ENCODE assay signal across 10 mouse cellular contexts in genomic region chr5:142982046-142982801, GRCm38 (mm10). TPM values are rescaled to one million over a fixed set of nuclear protein-coding genes. Genes with fewer than 3 reads are reported as not detected.
DNase-seq lines count a peak whose midpoint lies in the region; ATAC-seq and TF ChIP-seq lines count a peak whose summit lies in the region.
"Had no signal": no experiment of that assay in that cellular context is flagged by ENCODE, and none has a peak within 500 bp of the region (broad histone marks: within the 10 kb centered on the region; RNA-seq: fewer than 3 reads in every experiment).

No protein-coding gene starts in this region.

- no peaks in the 10 kb centered on the region for H3K9me3 ChIP-seq in intestine, embryonic 14.5 days (ENCODE audit: control insufficient read depth, low read length)
- H3K9me3 ChIP-seq in intestine, postnatal 0 days (ENCODE audit: control insufficient read depth) = no peaks in the 10 kb centered on the region
- 0 out of 2 replicates have a peak, but pooled peaks cover under 1% of the 10 kb centered on the region for H3K9me3 ChIP-seq in heart, embryonic 12.5 days (replicated peaks)
- H3K9me3 ChIP-seq in kidney, embryonic 15.5 days (replicated peaks) = no peaks in the 10 kb centered on the region
- no peaks in the 10 kb centered on the region for H3K9me3 ChIP-seq in midbrain, postnatal 0 days (ENCODE audit: low read length)
- H3K9me3 ChIP-seq in midbrain, embryonic 15.5 days = no peaks in the 10 kb centered on the region

- no peak overlapping the region for H3K9ac ChIP-seq in intestine, embryonic 14.5 days (ENCODE audit: low read length)
- H3K9ac ChIP-seq in intestine, postnatal 0 days (ENCODE audit: low read depth, low read length) = no peak overlapping the region
- H3K9ac ChIP-seq in heart, embryonic 12.5 days = no peak overlapping the region
- H3K9ac ChIP-seq in kidney, embryonic 15.5 days = no peak overlapping the region
- H3K9ac ChIP-seq in midbrain, postnatal 0 days (replicated peaks; ENCODE audit: low read length, poor library complexity, severe bottlenecking) = no peak overlapping the region
- H3K9ac ChIP-seq in midbrain, embryonic 15.5 days = no peak overlapping the region
- H3K9ac ChIP-seq: midbrain, embryonic 12.5 days had no signal

- H3K27me3 ChIP-seq in intestine, embryonic 14.5 days (replicated peaks; ENCODE audit: control insufficient read depth, insufficient read depth, low read length) = no peaks in the 10 kb centered on the region
- H3K27me3 ChIP-seq in intestine, postnatal 0 days (replicated peaks; ENCODE audit: control insufficient read depth, insufficient read depth, low read length) = no peaks in the 10 kb centered on the region
- H3K27me3 ChIP-seq in heart, embryonic 12.5 days (replicated peaks) = no peaks in the 10 kb centered on the region
- H3K27me3 ChIP-seq in kidney, embryonic 15.5 days = no peaks in the 10 kb centered on the region
- no peaks in the 10 kb centered on the region for H3K27me3 ChIP-seq in midbrain, postnatal 0 days (ENCODE audit: insufficient read depth, low read length)
- no peaks in the 10 kb centered on the region for H3K27me3 ChIP-seq in midbrain, embryonic 15.5 days (replicated peaks)
- H3K27me3 ChIP-seq: midbrain, embryonic 12.5 days had no signal

- no peak for TF ChIP-seq CTCF in intestine, postnatal 0 days (IDR thresholded peaks at IDR 0.05; ENCODE audit: low read depth)
- no peak for TF ChIP-seq CTCF in midbrain, postnatal 0 days (IDR thresholded peaks at IDR 0.05)

- 61% methylated on average over 16 of the region's 16 CpGs for WGBS in intestine, embryonic 14.5 days
- 64% methylated on average over 16 of the region's 16 CpGs for WGBS in intestine, postnatal 0 days
- WGBS in heart, embryonic 12.5 days = 47% methylated on average over 16 of the region's 16 CpGs
- WGBS in kidney, embryonic 15.5 days = 72% methylated on average over 16 of the region's 16 CpGs
- 83% methylated on average over 16 of the region's 16 CpGs for WGBS in midbrain, postnatal 0 days
- WGBS in midbrain, embryonic 15.5 days = 81% methylated on average over 16 of the region's 16 CpGs

- H3K36me3 ChIP-seq in intestine, embryonic 14.5 days (ENCODE audit: control insufficient read depth, insufficient read depth, low read length) = no peaks in the 10 kb centered on the region
- H3K36me3 ChIP-seq in intestine, postnatal 0 days (ENCODE audit: control insufficient read depth, insufficient read depth) = no peaks in the 10 kb centered on the region
- no peaks in the 10 kb centered on the region for H3K36me3 ChIP-seq in heart, embryonic 12.5 days
- H3K36me3 ChIP-seq in kidney, embryonic 15.5 days = no peaks in the 10 kb centered on the region
- H3K36me3 ChIP-seq in midbrain, postnatal 0 days (ENCODE audit: insufficient read depth, low read length) = no peaks in the 10 kb centered on the region
- no peaks in the 10 kb centered on the region for H3K36me3 ChIP-seq in midbrain, embryonic 15.5 days (replicated peaks)
- H3K36me3 ChIP-seq: midbrain, embryonic 12.5 days had no signal

- no peak overlapping the region for H3K4me2 ChIP-seq in intestine, embryonic 14.5 days (ENCODE audit: low read length)
- no peak overlapping the region for H3K4me2 ChIP-seq in intestine, postnatal 0 days (replicated peaks; ENCODE audit: low read depth)
- no peak overlapping the region for H3K4me2 ChIP-seq in heart, embryonic 12.5 days
- no peak overlapping the region for H3K4me2 ChIP-seq in kidney, embryonic 15.5 days
- no peak overlapping the region for H3K4me2 ChIP-seq in midbrain, postnatal 0 days (ENCODE audit: low read depth, low read length, poor library complexity, severe bottlenecking)
- H3K4me2 ChIP-seq in midbrain, embryonic 15.5 days = no peak overlapping the region
- H3K4me2 ChIP-seq: midbrain, embryonic 12.5 days had no signal

- H3K27ac ChIP-seq in intestine, embryonic 14.5 days (ENCODE audit: low read depth) = 0 out of 2 replicates have a peak overlapping the region, but pooled peaks have one; percentile 16
- H3K27ac ChIP-seq in intestine, postnatal 0 days (ENCODE audit: low read depth, low read length) = no peak overlapping the region
- peak overlapping the region; percentile 74 for H3K27ac ChIP-seq in heart, embryonic 12.5 days (ENCODE audit: poor library complexity, severe bottlenecking)
- peak overlapping the region; percentile 48; the same call in 1 of the 2 replicates for H3K27ac ChIP-seq in kidney, embryonic 15.5 days
- H3K27ac ChIP-seq in midbrain, postnatal 0 days (ENCODE audit: low read depth, low read length) = no peak overlapping the region
- H3K27ac ChIP-seq in midbrain, embryonic 15.5 days = no peak overlapping the region
- H3K27ac ChIP-seq: midbrain, embryonic 12.5 days had no signal

- no peak for ATAC-seq in intestine, embryonic 14.5 days (replicated peaks; ENCODE audit: low FRiP score, low TSS enrichment, low read depth)
- no peak for ATAC-seq in intestine, postnatal 0 days
- peak; percentile 74 for ATAC-seq in heart, embryonic 12.5 days (ENCODE audit: insufficient number of reproducible peaks, low FRiP score)
- ATAC-seq in kidney, embryonic 15.5 days (replicated peaks; ENCODE audit: low FRiP score) = peak; percentile 43; the same call in 1 of the 2 replicates
- no peak for ATAC-seq in midbrain, postnatal 0 days (ENCODE audit: low FRiP score)
- ATAC-seq in midbrain, embryonic 15.5 days (replicated peaks) = no peak

- H3K4me3 ChIP-seq in intestine, embryonic 14.5 days (ENCODE audit: low read depth, low read length) = no peak overlapping the region
- no peak overlapping the region for H3K4me3 ChIP-seq in intestine, postnatal 0 days (ENCODE audit: low read depth, low read length)
- H3K4me3 ChIP-seq in heart, embryonic 12.5 days = no peak overlapping the region
- H3K4me3 ChIP-seq in kidney, embryonic 15.5 days (replicated peaks) = no peak overlapping the region
- no peak overlapping the region for H3K4me3 ChIP-seq in midbrain, postnatal 0 days (ENCODE audit: low read depth, low read length)
- H3K4me3 ChIP-seq in midbrain, embryonic 15.5 days = no peak overlapping the region
- H3K4me3 ChIP-seq: midbrain, embryonic 12.5 days had no signal

- H3K4me1 ChIP-seq in intestine, embryonic 14.5 days (replicated peaks; ENCODE audit: control insufficient read depth, insufficient read depth, low read length) = no peaks in the 10 kb centered on the region
- no peaks in the 10 kb centered on the region for H3K4me1 ChIP-seq in intestine, postnatal 0 days (replicated peaks; ENCODE audit: control insufficient read depth, insufficient read depth, low read length)
- H3K4me1 ChIP-seq in heart, embryonic 12.5 days (replicated peaks) = peaks cover 15% of the 10 kb centered on the region
- peaks cover 8% of the 10 kb centered on the region; the same call in 1 of the 2 replicates for H3K4me1 ChIP-seq in kidney, embryonic 15.5 days
- no peaks in the 10 kb centered on the region for H3K4me1 ChIP-seq in midbrain, postnatal 0 days (ENCODE audit: insufficient read depth, low read length)
- no peaks in the 10 kb centered on the region for H3K4me1 ChIP-seq in midbrain, embryonic 15.5 days

- DNase-seq in intestine, embryonic 14.5 days (ENCODE audit: low spot score) = no peak
- DNase-seq in lung, postnatal 25 days (ENCODE audit: low spot score) = peak; percentile 41
- no peak for DNase-seq in urinary bladder, postnatal 10 days (ENCODE audit: low spot score)
- DNase-seq in midbrain, postnatal 0 days (ENCODE audit: low spot score) = no peak
- DNase-seq: embryo, embryonic 11 days had no signal

RNA-seq across cellular contexts. Expression of gene Fscn1, which starts 22.1 kb away (rescaled TPM):
- polyA plus RNA-seq in intestine, embryonic 14.5 days (2014; fragmentation: Nextera tagmentation; extraction: Ambion mirVana) = 230 and 247 TPM in 2 replicates
- 36.5 and 37.1 TPM in 2 replicates for polyA plus RNA-seq in intestine, postnatal 0 days (2015; fragmentation: Nextera tagmentation; extraction: Ambion mirVana)
- polyA plus RNA-seq in heart, embryonic 12.5 days (2016; fragmentation: Nextera tagmentation; extraction: Ambion mirVana) = 201 and 205 TPM in 2 replicates
- 320 and 348 TPM in 2 replicates for polyA plus RNA-seq in kidney, embryonic 15.5 days (2015; fragmentation: Nextera tagmentation; extraction: Ambion mirVana)
- 536 and 616 TPM in 2 replicates for total RNA-seq in midbrain, postnatal 0 days (2014; rRNA removed)
- polyA plus RNA-seq in midbrain, postnatal 0 days (2015; fragmentation: Nextera tagmentation; extraction: Ambion mirVana) = 485 and 504 TPM in 2 replicates
- 507 and 508 TPM in 2 replicates for polyA plus RNA-seq in midbrain, embryonic 15.5 days (2015; fragmentation: Nextera tagmentation; extraction: Ambion mirVana)

Comparison
In these comparisons a context has a peak if more than half of its experiments do, and no peak if none do; other contexts are left out.
1. H3K27ac ChIP-seq: peak in intestine, embryonic 14.5 days (single experiment), heart, embryonic 12.5 days (single experiment) and kidney, embryonic 15.5 days (single experiment); none in intestine, postnatal 0 days (single experiment), midbrain, postnatal 0 days (single experiment) and midbrain, embryonic 15.5 days (single experiment).
2. ATAC-seq: peak in heart, embryonic 12.5 days (single experiment) and kidney, embryonic 15.5 days (single experiment); none in intestine, embryonic 14.5 days (single experiment), intestine, postnatal 0 days (single experiment), midbrain, postnatal 0 days (single experiment) and midbrain, embryonic 15.5 days (single experiment).